Mouse (Mus musculus) spleen, adult 2 months (tissue): ENCODE measurements around the gene Tmem238l.

Source experiments
- CTCF ChIP-seq: fragments of 200-500 bp; IDR thresholded peaks from 2 replicates; pipeline ENCODE4 v1.5.1; 2011; ENCODE audit warnings: mild to moderate bottlenecking, inconsistent platforms; ENCODE audit not compliant: insufficient read depth, insufficient read length, insufficient replicate concordance; ENCODE audit errors: extremely low read depth
- POLR2A ChIP-seq: fragments of 200-500 bp; IDR thresholded peaks from 2 replicates; pipeline ENCODE4 v1.6.1; 2011; ENCODE audit warnings: low read depth, low read length, inconsistent platforms

DNA sequence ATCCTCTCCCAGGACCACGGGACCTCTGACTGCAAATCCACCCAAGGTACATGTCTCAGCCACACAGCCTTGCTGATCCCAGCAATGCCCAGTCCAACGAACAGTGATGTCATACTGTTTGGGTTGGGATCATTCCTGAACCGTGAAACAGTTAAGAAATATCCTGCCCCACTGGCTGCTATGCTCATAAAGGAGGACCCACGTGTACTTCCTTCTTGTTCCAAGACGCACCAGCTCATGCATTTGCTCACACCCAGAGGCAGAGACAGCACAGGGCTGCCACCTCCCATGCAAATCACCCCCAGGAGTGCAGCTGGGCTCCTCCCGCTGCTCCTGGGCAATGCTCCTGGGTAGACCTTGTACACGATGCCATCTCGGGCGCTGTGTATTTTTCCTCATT is at the start of gene Tmem238l:
- TF ChIP-seq POLR2A (no peak), CTCF (no peak)
